Mouse (Mus musculus) heart, embryonic 10.5 days (tissue): ENCODE measurements around the gene Hsph1. TPM values are rescaled to one million over a fixed set of nuclear protein-coding genes. Genes with fewer than 3 reads are reported as not detected.

Experiments
- DNase-seq: peaks from one replicate; pipeline ENCODE4 v3.0.0-alpha.2; 2017; ENCODE audit warnings: low spot score
- H3K27ac ChIP-seq: fragments of 300-500 bp; sonication (generic); 2 replicates; pipeline ENCODE4 v1.5.1; 2016; ENCODE audit warnings: mild to moderate bottlenecking
- H3K27me3 ChIP-seq: fragments of 300-500 bp; sonication (generic); 2 replicates; pipeline ENCODE4 v1.6.1; 2016; ENCODE audit warnings: mild to moderate bottlenecking; ENCODE audit not compliant: poor library complexity, insufficient read depth, severe bottlenecking
- H3K36me3 ChIP-seq: fragments of 300-500 bp; sonication (generic); 2 replicates; pipeline ENCODE4 v1.6.1; 2016; ENCODE audit warnings: mild to moderate bottlenecking, moderate library complexity
- H3K4me1 ChIP-seq: fragments of 300-500 bp; sonication (generic); 2 replicates; pipeline ENCODE4 v1.6.1; 2016; ENCODE audit warnings: mild to moderate bottlenecking
- H3K4me3 ChIP-seq: fragments of 300-500 bp; sonication (generic); 2 replicates; pipeline ENCODE4 v1.5.1; 2016; ENCODE audit warnings: mild to moderate bottlenecking, moderate library complexity
- H3K9me3 ChIP-seq: fragments of 300-500 bp; sonication (generic); 2 replicates; pipeline ENCODE4 v1.6.1; 2016; ENCODE audit warnings: mild to moderate bottlenecking, moderate library complexity
- WGBS: fragments of 180-500 bp; shearing (Covaris S2); methylation state at CpG from one replicate; pipeline ENCODE4 v1.1.7; 2016; 5-methylcytosine and 5-hydroxymethylcytosine counted together
- polyA plus RNA-seq: library from polyadenylated mRNA; unstranded; fragments of >200 nt; fragmentation: Nextera tagmentation; extraction: Ambion mirVana; gene quantifications from 2 replicates; pipeline ENCODE4 v1.2.1, GENCODE M21; 2016

The Hsph1 gene
- 59.0 and 82.7 TPM in 2 replicates for polyA plus RNA-seq

- WGBS = under 1% methylated on average over 60 of the region's 60 CpGs
- peak within 1 kb of the TSS; percentile 92 for H3K27ac ChIP-seq
- no peaks in the 10 kb centered on the region for H3K27me3 ChIP-seq
- no peaks in the 10 kb centered on the region for H3K9me3 ChIP-seq
- peak; percentile 100 for DNase-seq
- peaks cover 27% of the 10 kb centered on the region for H3K36me3 ChIP-seq
- peaks cover 15% of the 10 kb centered on the region for H3K4me1 ChIP-seq
- peak within 1 kb of the TSS; percentile 81 for H3K4me3 ChIP-seq
Measured at GRCm38 (mm10) chr5:149636075-149636920, at the start of gene Hsph1. Gene Hsph1 (minus strand): TSS chr5:149636376.

GRCm38 (mm10) chr5:149680946-149681345, 44.8 kb upstream of the Hsph1 start:
- H3K27ac ChIP-seq = no peak overlapping the region
- WGBS = 81% methylated on average over 5 of the region's 5 CpGs
- H3K27me3 ChIP-seq = 0 out of 2 replicates have a peak, but pooled peaks cover 7% of the 10 kb centered on the region
- H3K9me3 ChIP-seq = no peaks in the 10 kb centered on the region
- no peak for DNase-seq
- H3K4me3 ChIP-seq = no peak overlapping the region
- H3K4me1 ChIP-seq = peaks cover 8% of the 10 kb centered on the region
- H3K36me3 ChIP-seq = no peaks in the 10 kb centered on the region

- H3K4me3 ChIP-seq = no peak overlapping the region
- 0 out of 2 replicates have a peak, but pooled peaks cover 7% of the 10 kb centered on the region for H3K27me3 ChIP-seq
- no peaks in the 10 kb centered on the region for H3K36me3 ChIP-seq
- peaks cover 8% of the 10 kb centered on the region for H3K4me1 ChIP-seq
- H3K27ac ChIP-seq = no peak overlapping the region
- 74% methylated on average over 7 of the region's 7 CpGs for WGBS
- no peaks in the 10 kb centered on the region for H3K9me3 ChIP-seq
- no peak for DNase-seq
Measured at GRCm38 (mm10) chr5:149679886-149680285, 43.7 kb upstream of the Hsph1 start.

GRCm38 (mm10) chr5:149679362-149679761, 43.2 kb upstream of the Hsph1 start:
- Histone ChIP-seq H3K4me3 (peak overlapping the region; percentile 83), H3K27me3 (0 out of 2 replicates have a peak, but pooled peaks cover 7% of the 10 kb centered on the region), H3K36me3 (no peaks in the 10 kb centered on the region), H3K9me3 (no peaks in the 10 kb centered on the region), H3K27ac (peak overlapping the region; percentile 98), H3K4me1 (peaks cover 8% of the 10 kb centered on the region)
- no peak for DNase-seq
- WGBS = 13% methylated on average over 12 of the region's 12 CpGs

GRCm38 (mm10) chr5:149678990-149679348, 42.8 kb upstream of the Hsph1 start:
- Histone ChIP-seq H3K27me3 (0 out of 2 replicates have a peak, but pooled peaks cover 7% of the 10 kb centered on the region), H3K4me1 (peaks cover 8% of the 10 kb centered on the region), H3K4me3 (peak overlapping the region; percentile 83), H3K9me3 (no peaks in the 10 kb centered on the region), H3K27ac (peak overlapping the region; percentile 98), H3K36me3 (no peaks in the 10 kb centered on the region)
- no peak for DNase-seq
- WGBS = 2% methylated on average over 15 of the region's 15 CpGs

GRCm38 (mm10) chr5:149678100-149678989, 42.2 kb upstream of the Hsph1 start, which contains the start of gene B3glct:
Gene B3glct (plus strand): TSS chr5:149678230.
- WGBS = 1% methylated on average over 88 of the region's 106 CpGs
- H3K4me3 ChIP-seq = peak within 1 kb of the TSS; percentile 83

GRCm38 (mm10) chr5:149677196-149677595, 41.0 kb upstream of the Hsph1 start:
- 97% methylated on average over 3 of the region's 3 CpGs for WGBS

More at GRCm38 (mm10) chr5:149678100-149678989, 42.2 kb upstream of the Hsph1 start, which contains the start of gene B3glct:
- Histone ChIP-seq H3K27ac (peak within 1 kb of the TSS; percentile 98), H3K9me3 (no peaks in the 10 kb centered on the region), H3K27me3 (0 out of 2 replicates have a peak, but pooled peaks cover 7% of the 10 kb centered on the region), H3K4me1 (peaks cover 8% of the 10 kb centered on the region), H3K36me3 (no peaks in the 10 kb centered on the region)
- DNase-seq = peak; percentile 90

GRCm38 (mm10) chr5:149663417-149663816, 27.2 kb upstream of the Hsph1 start:
- no peaks in the 10 kb centered on the region for H3K27me3 ChIP-seq
- no peak for DNase-seq
- whole genome bisulfite sequencing = 70% methylated on average over 5 of the region's 5 CpGs
- H3K4me1 ChIP-seq = 0 out of 2 replicates have a peak, but pooled peaks cover 4% of the 10 kb centered on the region
- no peaks in the 10 kb centered on the region for H3K9me3 ChIP-seq
- no peak overlapping the region for H3K27ac ChIP-seq
- H3K4me3 ChIP-seq = no peak overlapping the region
- H3K36me3 ChIP-seq = no peaks in the 10 kb centered on the region

More at GRCm38 (mm10) chr5:149677196-149677595, 41.0 kb upstream of the Hsph1 start:
- Histone ChIP-seq H3K4me3 (no peak overlapping the region), H3K36me3 (no peaks in the 10 kb centered on the region), H3K27ac (no peak overlapping the region), H3K9me3 (no peaks in the 10 kb centered on the region), H3K4me1 (peaks cover 8% of the 10 kb centered on the region), H3K27me3 (0 out of 2 replicates have a peak, but pooled peaks cover 7% of the 10 kb centered on the region)
- no peak for DNase-seq

GRCm38 (mm10) chr5:149662980-149663379, 26.8 kb upstream of the Hsph1 start:
- H3K4me3 ChIP-seq = no peak overlapping the region
- 0 out of 2 replicates have a peak, but pooled peaks cover 4% of the 10 kb centered on the region for H3K4me1 ChIP-seq
- no peaks in the 10 kb centered on the region for H3K27me3 ChIP-seq
- no peak overlapping the region for H3K27ac ChIP-seq
- no peaks in the 10 kb centered on the region for H3K36me3 ChIP-seq
- H3K9me3 ChIP-seq = no peaks in the 10 kb centered on the region
- 82% methylated on average over 6 of the region's 6 CpGs for WGBS
- DNase-seq = no peak

- no peak overlapping the region for H3K4me3 ChIP-seq
- no peaks in the 10 kb centered on the region for H3K27me3 ChIP-seq
- 86% methylated on average over 6 of the region's 6 CpGs for WGBS
- H3K9me3 ChIP-seq = no peaks in the 10 kb centered on the region
- H3K4me1 ChIP-seq = 0 out of 2 replicates have a peak, but pooled peaks cover 4% of the 10 kb centered on the region
- DNase-seq = no peak
- no peak overlapping the region for H3K27ac ChIP-seq
- no peaks in the 10 kb centered on the region for H3K36me3 ChIP-seq
Measured at GRCm38 (mm10) chr5:149661428-149661827, 25.3 kb upstream of the Hsph1 start.

- no peak overlapping the region for H3K27ac ChIP-seq
- no peak overlapping the region for H3K4me3 ChIP-seq
- 39% methylated on average over 8 of the region's 9 CpGs for WGBS
- no peak for DNase-seq
- H3K36me3 ChIP-seq = no peaks in the 10 kb centered on the region
- no peaks in the 10 kb centered on the region for H3K27me3 ChIP-seq
- H3K4me1 ChIP-seq = 0 out of 2 replicates have a peak, but pooled peaks cover 4% of the 10 kb centered on the region
- no peaks in the 10 kb centered on the region for H3K9me3 ChIP-seq
Measured at GRCm38 (mm10) chr5:149659414-149659780, 23.2 kb upstream of the Hsph1 start.

GRCm38 (mm10) chr5:149658741-149659413, 22.7 kb upstream of the Hsph1 start:
- Histone ChIP-seq H3K27ac (no peak overlapping the region), H3K27me3 (no peaks in the 10 kb centered on the region), H3K4me3 (no peak overlapping the region), H3K36me3 (no peaks in the 10 kb centered on the region), H3K4me1 (0 out of 2 replicates have a peak, but pooled peaks cover 4% of the 10 kb centered on the region), H3K9me3 (no peaks in the 10 kb centered on the region)
- 65% methylated on average over 9 of the region's 9 CpGs for WGBS
- DNase-seq = no peak
